Mouse (Mus musculus) bone marrow, adult 2 months (tissue): ENCODE measurements around the gene Zfp143.

Experiments
- CTCF ChIP-seq: fragments of 200-500 bp; IDR thresholded peaks from 2 replicates; pipeline ENCODE4 v1.5.1; 2011; ENCODE audit warnings: low read length, control low read depth; ENCODE audit not compliant: control insufficient read depth, insufficient read depth
- POLR2A ChIP-seq: fragments of 200-500 bp; IDR thresholded peaks from 2 replicates; pipeline ENCODE4 v1.6.1; 2011; ENCODE audit warnings: low read depth, mild to moderate bottlenecking, control low read depth, low read length, borderline replicate concordance; ENCODE audit not compliant: control insufficient read depth

GRCm38 (mm10) chr7:110114699-110115098 is 53.7 kb downstream of the Zfp143 start:
- TF ChIP-seq CTCF (no peak), POLR2A (no peak)
